Mouse (Mus musculus): ENCODE measurements around the gene Eid2b.
"Not testable (repeated sequence)": the region's sequence is repeated elsewhere in the genome, so short reads cannot be mapped to it uniquely, and the experiment has no call there.

Eid2b gene

DNA sequence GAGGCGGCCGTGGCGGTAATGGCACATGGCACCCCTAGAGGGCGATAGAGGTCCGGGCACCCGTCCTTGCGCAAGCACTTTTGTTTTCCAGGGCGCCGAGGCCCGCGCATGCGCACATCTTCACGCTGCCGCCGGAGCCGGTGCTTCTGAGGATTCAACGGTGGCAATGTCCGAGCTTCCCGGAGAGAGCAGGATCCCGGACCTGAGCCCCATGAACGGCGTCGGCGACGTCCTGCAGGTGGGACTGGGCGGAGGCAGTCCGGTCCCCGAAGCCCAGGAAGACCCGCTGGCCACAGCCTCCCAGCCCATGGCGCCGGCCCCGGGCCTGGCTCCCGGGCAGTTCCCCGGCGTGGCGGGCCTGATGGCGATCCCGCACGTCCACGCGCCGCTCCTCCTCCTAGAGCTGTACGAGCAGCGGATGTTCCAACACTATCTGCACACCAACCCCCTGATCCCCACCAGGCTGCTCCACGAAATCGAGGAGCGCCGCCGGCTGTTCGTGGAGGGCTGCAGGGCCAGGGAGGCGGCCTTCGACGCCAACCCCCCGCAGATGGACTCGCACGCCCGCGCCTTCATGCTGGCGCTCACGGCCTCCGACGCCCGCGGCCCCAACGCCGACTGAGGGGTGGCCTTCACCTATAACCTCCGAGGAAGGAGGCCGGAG is at the start of gene Eid2b:
Gene Eid2b, plus strand, starts transcription at position 125 of the 664 bp plus-strand sequence.
- DNase-seq: peak; percentile 98

DNA sequence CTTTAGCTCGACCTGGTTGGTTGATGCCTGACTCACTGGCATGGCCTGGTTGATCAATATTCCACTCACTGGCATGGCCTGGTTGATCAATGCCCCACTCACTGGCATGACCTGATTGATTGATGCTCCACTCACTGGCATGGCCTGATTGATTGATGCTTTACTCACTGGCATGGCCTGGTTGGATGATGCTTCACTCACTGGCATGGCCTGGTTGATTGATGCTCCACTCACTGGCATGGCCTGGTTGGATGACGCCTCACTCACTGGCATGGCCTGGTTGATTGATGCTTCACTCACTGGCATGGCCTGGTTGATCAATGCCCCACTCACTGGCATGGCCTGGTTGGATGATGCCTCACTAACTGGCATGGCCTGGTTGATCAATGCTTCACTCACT is 33.6 kb upstream of the Eid2b start:
- not testable (repeated sequence) for DNase-seq

DNA sequence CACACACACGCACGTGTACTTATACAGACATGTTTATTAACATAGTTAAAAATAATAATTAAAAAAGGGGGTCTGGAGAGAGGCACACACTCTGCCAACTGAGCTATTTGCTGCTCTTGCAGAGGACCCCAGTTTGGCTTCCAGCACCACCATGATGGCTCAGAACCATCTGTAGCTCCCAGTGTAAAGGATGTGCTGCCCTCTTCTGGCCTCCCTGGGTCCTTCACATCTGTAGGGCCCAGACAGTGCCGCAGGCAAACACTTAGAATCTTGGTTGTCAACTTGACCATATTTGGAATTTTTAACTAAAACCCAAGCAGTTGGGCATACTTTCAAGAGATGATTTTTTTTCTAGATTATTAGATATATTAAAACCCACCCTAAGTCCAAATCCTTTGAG is 28.6 kb upstream of the Eid2b start:
- DNase-seq: no peak

DNA sequence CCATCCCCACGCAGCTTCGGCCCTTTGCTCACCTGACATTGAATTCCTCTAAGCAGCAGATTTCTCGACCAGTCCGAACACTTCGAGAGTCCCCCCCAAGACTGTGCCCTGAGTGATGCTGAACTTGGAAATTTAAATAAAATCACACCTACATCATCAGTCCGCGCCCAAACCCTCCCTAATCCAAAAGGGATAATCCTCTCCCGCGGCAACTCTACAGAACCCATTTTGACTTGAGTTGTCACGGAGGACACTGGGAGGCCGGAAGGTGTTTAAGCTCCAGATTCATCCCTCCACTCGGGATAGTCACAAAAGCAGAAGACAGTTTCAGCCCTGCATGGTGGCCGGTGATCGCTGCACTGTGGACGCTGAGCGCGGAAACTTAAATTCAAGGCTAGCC is 25.6 kb upstream of the Eid2b start:
- DNase-seq: no peak

DNA sequence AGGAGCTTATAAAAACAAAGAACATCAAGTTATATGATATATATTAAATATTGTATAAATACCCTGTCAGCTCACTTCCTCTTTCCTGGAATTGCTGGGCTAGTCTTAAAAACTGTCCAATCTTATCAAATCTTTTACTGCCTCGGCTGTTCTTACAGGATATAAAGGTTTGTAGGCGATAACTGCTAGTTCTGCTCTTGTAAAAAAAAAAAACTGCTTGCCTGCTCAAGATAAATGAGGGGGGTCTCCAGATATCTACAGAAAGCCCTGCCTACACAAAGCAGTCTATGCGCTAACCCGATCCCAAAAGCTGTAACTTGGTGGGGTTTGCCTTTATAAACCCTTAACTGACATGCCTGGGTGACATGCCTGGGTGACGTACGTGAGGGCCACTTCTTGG is 22.9 kb upstream of the Eid2b start:
- DNase-seq: no peak

DNA sequence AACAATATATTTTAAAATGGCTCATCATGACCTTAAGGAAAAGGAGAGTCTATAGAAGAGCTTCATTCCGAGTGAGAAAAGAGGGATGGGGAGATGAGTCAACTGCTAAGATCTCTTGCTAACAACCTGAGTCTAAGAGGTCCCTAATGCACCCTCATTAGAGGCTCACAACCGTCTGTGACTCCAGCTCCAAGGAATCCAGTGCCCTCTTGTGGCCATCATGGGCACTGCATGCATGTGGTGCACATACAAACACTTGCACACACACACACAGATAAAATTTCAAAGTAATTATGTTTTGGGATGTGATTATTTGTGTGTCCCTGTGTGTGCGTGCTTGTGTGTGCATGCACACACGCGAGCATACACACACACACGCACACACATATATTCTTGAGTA is 22.1 kb upstream of the Eid2b start:
- no peak for DNase-seq

DNA sequence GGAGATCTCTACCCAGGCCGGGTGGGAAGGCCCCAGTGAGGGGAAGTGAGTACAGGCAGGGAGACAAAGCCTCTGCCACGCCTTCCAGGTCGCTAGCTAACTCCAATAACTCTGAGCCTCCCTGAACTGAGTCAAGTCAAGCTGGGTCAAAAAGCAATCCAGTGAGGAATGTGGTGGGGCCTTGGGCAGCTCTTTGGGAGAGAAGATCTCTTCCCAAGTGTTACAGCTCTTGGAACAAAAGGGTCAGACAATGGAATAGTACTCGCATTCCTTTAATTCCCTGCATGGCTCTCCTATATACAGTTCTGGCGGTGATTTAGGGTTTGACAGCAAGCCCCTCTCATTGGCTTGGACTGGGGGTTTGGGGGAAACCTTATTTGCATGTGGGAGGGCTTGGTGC is 14.7 kb upstream of the Eid2b start:
- DNase-seq: no peak

DNA sequence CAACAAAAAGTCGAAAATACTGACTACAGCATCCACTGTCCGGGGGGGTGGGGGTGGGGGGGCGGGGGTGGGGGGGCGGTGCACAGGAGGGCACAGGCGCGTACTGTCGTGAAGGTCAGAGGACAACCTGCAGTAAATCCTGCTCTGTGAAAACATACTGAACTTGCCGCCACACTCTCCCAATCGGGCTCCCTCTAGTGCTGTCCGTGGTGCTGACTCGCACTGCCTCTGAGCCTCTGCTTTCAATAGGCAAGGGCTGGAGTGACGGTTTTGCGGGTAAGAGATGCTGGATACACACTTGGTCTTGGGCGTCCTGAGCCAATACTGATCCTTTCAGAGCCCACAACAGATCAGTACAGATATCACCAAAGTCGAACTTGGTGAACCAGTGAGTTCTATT is 13.8 kb upstream of the Eid2b start:
- peak; percentile 55 for DNase-seq

DNA sequence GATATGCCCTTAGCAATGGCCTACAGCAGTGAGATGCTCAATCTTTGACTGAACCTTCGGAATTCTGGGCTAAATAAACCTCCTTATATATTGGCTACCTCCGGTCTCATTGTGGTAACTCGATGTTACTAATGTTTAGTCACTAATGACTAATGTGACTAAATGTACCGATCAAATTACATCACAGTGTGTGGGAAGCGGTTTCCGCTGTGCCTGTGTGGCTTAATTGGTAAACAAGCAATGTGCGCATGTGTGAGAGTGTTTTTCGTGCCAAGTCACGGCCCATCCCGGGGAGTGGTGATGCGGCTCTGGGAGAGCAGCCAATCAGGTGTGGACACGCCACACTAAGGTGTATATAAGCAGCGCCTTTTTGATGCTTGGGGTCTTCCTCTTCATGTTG is 12.1 kb upstream of the Eid2b start:
- DNase-seq: no peak

DNA sequence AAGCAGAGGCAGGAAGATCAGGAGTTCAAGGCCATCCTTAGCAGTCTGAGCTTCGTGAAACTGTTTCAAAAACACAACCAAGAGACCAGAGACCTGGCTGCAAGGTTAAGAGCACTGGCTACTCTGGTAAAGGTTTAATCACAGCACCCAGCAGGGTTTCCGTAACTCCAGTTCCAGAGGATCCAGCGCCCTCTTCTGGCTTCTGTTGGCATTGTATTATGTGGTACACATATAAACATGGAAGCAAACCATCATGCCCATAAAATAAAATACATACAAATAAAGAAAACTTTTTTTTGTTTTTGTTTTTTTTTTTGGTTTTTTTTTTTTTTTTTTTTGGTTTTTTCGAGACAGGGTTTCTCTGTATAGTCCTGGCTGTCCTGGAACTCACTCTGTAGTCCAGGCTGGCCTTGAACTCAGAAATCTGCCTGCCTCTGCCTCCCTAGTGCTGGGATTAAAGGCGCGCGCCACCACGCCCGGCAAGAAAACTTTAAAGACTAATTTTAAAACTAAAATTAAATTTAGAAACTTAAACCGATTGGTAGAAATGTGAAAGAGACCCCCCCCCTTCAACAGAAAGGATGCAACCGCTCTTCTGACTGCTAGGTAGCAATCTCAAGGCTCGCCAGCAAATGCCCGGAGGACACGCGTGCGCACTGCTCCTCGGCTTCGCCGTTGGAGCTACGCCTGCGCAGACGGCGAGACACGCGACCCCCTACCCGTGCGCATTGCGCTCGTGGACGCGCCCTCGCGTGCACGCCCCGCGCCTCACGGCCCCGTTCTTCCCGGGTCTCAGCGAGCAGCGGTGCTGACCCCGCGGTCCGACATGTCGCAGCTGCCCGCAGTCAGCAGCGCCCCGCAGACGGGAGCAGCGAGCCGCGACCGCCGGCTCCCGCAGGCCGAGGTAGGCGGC is 10.2 kb upstream of the Eid2b start, which contains the start of gene Eid2:
Gene Eid2, plus strand, starts transcription at position 753 of the 913 bp plus-strand sequence.
- DNase-seq: peak; percentile 91

DNA sequence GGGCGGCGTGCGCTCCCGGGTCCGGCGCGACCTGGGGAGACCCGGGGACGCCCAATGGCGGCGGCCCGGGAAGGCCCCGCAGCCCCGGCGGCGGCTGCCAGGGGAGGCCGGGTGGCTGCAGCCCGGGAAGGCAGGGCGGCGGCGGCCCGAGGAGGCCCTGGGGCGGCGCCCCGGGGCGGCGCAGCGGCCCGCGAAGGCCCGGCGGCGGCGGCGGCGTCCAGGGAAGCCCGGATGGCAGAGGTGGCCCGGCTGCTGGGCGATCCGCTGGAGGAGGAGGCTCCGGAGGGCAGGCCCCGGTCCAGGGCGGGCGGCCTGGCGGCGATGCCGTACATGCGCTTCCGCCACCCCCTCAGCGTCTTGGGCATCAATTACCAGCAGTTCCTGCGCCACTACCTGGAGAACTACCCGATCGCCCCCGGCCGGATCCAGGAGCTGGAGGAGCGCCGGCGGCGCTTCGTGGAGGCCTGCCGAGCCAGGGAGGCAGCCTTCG is 9.5 kb upstream of the Eid2b start:
- DNase-seq: peak; percentile 49

DNA sequence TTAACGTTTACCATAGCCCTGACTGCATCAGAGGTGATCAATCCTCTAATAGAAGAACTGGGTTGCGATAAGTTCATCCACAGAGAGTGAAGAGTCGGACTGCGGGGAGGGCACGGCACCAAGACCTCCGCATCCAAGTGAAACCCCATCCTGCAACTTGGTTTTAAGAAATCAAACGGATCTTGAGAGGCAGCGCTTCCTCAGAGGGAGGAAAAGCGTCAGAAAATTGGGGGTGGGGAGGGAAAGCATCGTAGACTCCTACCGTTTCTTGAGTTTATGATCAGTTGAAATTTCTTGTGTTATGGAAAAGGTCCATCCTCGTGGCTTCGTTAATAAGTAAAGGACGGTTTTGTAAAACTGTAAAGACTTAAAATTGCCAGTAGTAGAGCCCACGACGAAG is 9.0 kb upstream of the Eid2b start:
- DNase-seq: no peak

DNA sequence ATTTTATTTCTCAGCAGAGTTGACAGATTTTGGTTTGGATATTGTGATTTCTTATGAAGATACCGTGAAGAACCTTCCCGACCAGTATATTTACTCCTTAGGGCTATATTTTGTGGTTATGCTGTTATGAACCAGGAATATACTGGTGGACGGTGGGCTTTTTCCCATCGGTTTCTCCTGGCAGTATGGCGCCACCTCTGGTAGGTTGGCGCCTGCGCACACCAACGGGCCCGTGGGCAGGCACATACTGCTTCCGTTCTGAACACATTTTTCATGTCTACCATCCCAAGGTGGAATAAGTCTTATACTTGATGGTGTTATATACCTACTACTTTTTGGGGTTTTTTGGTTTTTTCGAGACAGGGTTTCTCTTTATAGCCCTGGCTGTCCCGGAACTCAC is 8.2 kb upstream of the Eid2b start:
- no peak for DNase-seq

DNA sequence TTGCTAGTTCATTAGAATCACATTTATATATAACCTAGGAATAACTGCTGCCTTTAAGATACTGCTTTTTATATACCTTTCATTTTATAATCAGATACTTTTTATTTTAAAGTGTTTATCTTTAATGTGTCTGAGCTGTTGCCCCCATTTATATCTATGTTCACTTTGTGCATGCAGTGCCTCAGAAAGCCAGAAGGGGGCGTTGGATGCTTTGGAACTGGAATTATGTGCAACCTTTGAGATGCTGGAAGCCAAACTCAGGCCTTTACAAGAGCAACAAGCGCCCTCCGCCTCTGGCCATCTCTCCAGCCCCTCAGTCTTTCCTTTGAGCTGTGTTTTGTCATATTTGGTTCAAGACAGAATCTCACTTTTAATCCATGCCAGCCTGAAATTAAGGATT is 5.8 kb upstream of the Eid2b start:
- DNase-seq: no peak

DNA sequence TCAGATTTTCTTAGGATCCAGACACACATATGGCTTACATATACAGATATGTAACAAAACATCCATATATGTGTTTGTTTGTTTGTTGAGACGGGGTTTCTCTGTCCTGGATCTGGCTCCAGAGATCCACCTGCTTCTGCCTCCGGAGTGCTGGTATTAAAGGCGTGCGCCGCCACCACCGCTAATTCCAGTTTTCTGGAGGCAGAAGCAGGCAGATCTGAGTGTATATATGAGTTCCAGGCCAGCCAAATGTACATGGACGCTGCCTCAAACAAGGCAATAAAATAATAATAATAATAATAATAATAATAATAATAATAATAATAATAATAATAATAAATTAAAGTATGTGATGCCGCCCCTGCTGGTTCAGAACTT is 313 bp upstream of the Eid2b start:
- no peak for DNase-seq

DNA sequence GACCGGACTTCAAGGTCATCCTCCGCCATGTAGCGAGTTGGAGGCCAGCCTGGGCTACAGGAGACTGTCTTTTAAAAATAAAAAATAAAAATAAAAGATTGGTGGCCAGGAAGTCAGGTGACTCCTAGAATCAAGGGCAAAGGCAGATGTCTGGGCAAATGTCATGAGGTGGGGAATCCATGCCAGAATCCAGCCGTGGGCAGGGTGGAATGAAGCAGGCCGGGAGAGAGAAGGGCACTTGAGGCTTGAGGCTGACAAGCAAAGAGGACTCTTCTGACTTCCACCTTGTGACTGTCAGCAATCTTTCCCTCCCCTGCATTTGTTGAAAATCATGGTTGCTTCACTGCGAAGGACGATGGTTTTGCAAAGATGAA is 727 bp downstream of the Eid2b start:
- DNase-seq: no peak

DNA sequence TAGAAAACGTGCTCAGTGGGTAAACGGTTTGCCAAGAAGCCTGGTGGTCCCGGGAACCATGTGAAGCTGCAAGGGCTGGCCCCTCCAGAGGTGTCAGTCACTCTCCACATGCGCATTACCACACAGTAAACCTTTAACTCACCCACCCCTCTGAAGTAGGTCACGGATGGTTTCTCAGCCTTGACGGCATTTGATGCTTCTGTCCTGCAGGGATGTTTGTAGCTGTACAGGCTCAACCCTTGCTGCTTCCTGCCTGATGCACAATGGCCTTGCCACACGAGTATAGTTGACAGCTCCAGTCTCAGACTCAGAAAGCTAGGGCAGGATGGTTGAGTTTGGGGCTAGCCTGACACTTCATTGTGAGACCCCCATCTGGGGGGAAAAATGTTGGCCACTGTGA is 3.1 kb downstream of the Eid2b start:
- no peak for DNase-seq

DNA sequence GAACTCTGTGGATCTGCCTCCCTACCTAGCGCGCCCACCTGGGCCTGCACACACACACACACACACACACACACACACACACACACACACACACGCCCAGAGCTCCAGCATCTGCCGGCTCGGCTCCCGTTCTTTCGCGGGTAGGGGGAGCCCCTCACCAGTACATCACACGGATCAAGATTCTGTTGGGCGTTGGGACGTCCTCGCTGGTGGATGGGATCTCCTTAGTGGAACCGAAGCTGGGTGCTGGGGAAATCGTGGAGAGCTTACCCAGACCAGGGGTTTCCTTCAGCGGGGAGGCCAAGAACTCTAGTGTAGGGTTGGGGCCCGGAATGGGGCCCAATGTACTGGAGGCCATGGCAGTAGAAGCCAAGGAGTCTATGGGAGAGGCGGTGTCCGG is 12.6 kb downstream of the Eid2b start:
- DNase-seq: peak; percentile 40

DNA sequence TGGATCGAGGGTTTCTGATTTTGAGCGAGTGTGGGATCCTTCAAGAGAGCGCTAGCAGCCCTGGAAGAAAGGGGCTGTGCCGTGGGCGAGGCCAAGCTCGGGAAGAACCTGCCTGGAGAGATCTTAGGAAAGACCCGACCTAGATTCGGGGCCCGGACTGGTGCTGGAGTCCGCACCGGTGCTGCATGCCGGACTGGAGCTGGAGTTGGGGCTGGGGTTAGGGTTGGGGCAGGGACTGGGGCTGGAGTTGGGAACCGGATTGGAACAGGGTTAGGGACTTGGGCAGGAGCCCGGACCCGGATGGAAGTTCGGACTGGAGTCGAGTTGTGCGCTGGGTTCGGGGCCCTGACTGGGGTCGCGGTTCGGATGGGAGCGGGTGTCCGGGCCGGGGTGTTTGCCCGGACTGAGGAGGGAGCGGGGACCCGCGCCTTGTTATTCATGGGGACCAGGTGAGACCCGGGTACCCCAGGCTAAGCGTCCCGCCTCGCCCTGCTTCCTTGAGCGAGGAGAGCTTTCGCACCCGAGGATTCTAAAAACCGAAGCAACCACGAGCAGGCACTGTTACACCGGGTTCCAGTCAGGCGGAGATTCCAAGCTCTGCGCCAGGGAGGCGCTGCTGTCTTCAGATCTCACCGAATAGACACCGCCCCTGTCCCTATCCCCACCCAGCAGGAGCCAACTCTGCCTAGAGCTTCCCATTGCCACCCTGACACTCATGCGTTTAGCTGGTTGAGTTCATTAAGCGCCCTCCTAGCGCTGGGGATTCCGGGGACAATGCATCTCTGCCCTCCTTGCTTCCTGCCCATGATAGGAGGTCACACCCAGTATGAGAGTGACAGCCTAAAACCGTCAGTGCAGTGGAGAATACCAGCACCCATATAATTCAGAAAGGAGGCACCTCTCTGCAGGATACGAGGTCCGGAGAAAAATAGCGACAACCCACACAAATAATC is 13.4 kb downstream of the Eid2b start, which contains the start of gene Selenov:
Gene Selenov, minus strand, starts transcription at position 549 of the 953 bp plus-strand sequence.
- DNase-seq: peak; percentile 55

DNA sequence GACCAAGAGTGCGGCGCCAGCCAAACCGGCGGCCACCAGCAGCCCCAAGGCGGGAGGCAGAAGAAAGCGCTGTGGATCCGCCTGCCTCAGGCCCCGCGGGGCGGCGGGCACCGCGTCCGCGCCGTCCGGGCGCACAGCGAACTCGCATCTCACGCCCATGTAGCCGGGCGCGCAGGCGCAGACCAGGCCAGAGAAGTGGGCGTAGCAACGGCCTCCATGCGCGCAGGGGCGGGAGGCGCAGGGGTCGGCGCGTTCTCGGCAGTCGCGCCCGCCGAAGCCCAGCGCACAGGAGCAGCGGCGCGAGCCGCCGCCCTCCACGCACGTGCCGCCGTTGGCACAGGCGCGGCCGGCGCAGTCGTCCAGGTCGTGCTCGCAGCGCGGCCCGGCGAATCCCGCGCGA is 16.9 kb downstream of the Eid2b start:
- peak; percentile 86 for DNase-seq

DNA sequence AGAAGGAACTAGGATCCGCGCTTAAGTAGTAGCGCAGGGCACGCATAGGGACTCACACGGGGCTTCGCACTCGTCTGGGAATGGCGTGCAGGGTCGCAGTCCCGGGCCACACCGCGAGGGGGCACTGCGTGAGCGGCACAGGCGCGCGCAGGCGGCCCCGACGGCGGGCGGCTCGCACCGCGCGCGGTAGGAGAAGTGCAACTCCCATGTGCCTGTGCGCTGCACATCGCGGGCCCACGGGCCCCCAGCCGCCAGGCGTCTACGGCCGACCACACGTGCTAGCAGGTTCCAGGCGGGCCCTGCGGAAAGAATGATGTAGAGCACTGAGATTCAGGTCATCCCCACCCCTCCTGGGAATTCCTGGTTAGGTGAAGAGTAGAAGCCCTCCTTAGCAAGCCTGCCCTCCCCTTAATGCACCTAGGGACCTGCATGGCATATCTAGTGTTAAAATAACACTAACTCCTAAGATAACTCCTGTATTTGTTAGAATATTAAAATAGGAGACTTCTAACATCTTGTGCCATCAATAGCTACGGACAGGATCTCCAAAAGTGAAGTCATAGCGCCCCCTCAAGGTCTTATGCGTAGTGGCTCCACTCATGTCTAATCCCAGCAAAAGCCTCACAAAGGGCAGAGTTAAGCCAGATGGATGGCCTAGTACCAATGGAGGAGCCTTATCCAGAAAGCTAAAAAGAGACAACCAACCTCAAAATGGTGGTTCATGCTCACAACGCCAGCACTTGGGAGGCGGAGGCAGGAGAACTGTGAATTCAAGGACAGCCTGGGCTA is 21.5 kb downstream of the Eid2b start:
- peak; percentile 65 for DNase-seq

Data from right cerebral cortex, postnatal 4 days (tissue).